ENCODE assay signal across 28 mouse cellular contexts in the genomic region with DNA sequence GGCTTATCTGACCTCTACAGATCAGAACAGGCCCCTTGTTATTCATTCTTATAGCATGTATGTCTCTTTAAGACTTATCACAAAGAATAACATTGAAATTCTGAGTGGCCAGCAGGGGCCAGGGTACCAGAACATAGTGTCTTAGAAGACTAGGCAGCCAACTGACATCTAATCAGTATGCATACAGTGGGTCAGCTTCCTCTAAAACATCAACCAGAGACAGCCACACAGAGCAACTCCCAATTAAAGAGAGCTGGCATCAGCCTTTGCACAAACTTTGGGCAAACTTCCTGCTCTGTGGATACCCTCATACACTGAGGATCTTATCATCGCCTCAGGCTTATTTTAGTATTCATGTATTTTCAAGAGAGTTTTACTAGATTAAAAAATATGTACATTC.
DNase-seq lines count a peak whose midpoint lies in the region; ATAC-seq and TF ChIP-seq lines count a peak whose summit lies in the region.
"Had no signal": no experiment of that assay in that cellular context is flagged by ENCODE, and none has a peak within 500 bp of the region (broad histone marks: within the 10 kb centered on the region; RNA-seq: fewer than 3 reads in every experiment).

No protein-coding gene starts in this region.

- no peak overlapping the region for H3K4me2 ChIP-seq in hindbrain, embryonic 14.5 days (replicated peaks)
- H3K4me2 ChIP-seq in hindbrain, embryonic 13.5 days = no peak overlapping the region
- H3K4me2 ChIP-seq: heart, embryonic 15.5 days; hindbrain, embryonic 15.5 days; intestine, embryonic 15.5 days; limb, embryonic 15.5 days; liver, embryonic 13.5 days had no signal

- no peaks in the 10 kb centered on the region for H3K9me3 ChIP-seq in hindbrain, embryonic 14.5 days (ENCODE audit: control insufficient read depth, low read length)
- H3K9me3 ChIP-seq in hindbrain, embryonic 13.5 days = no peaks in the 10 kb centered on the region
- H3K9me3 ChIP-seq: G1E; heart, embryonic 15.5 days; hindbrain, embryonic 15.5 days; intestine, embryonic 15.5 days; limb, embryonic 10.5 days; limb, embryonic 15.5 days; megakaryocyte, embryonic 14.5 days had no signal

- WGBS in hindbrain, embryonic 14.5 days = 100% methylated on average over 1 of the region's 1 CpGs
- 100% methylated on average over 1 of the region's 1 CpGs for WGBS in hindbrain, embryonic 13.5 days

- TF ChIP-seq CTCF in brain, embryonic 14.5 days (IDR thresholded peaks at IDR 0.05; ENCODE audit: borderline replicate concordance, extremely low read depth, insufficient read depth, insufficient read length) = no peak

- ATAC-seq in cerebellum, adult (ENCODE audit: insufficient number of reproducible peaks, low FRiP score, low TSS enrichment) = no peak
- peak; percentile 40; the same call in 1 of the 2 replicates for ATAC-seq in hindbrain, embryonic 14.5 days (ENCODE audit: low FRiP score)
- ATAC-seq in hindbrain, embryonic 13.5 days (ENCODE audit: low FRiP score) = no peak
- ATAC-seq: intestine, embryonic 15.5 days; lung, postnatal 0 days had no signal

- no peaks in the 10 kb centered on the region for H3K4me1 ChIP-seq in hindbrain, embryonic 14.5 days (replicated peaks; ENCODE audit: control insufficient read depth, insufficient read depth, low read length)
- no peaks in the 10 kb centered on the region for H3K4me1 ChIP-seq in hindbrain, embryonic 13.5 days (replicated peaks)
- H3K4me1 ChIP-seq: heart, embryonic 15.5 days; hindbrain, embryonic 15.5 days; intestine, embryonic 15.5 days; limb, embryonic 10.5 days; limb, embryonic 15.5 days; liver, embryonic 13.5 days; megakaryocyte, embryonic 14.5 days had no signal

- DNase-seq in cerebellum, adult 9-10 months = peak; percentile 11
- no peak for DNase-seq in hindbrain, embryonic 14.5 days (ENCODE audit: low spot score)
- peak; percentile 7 to 29 for DNase-seq in left cerebral cortex, postnatal 14 days (ENCODE audit: low spot score in 2 of 2)
- DNase-seq in left cerebral cortex, adult 8-10 months (ENCODE audit: low spot score in 2 of 2) = no peak
- DNase-seq in brain, embryonic 14.5 days (ENCODE audit: low read depth) = peak; percentile 13
- DNase-seq: adrenal gland, postnatal 10 days; gastrocnemius, postnatal 10 days; kidney, adult 2 months; kidney, postnatal 36 days; liver, embryonic 13.5 days; lung, adult 18-20 months; lung, postnatal 4 days; midbrain, embryonic 14.5 days; thymus, adult 18-20 months; thymus, postnatal 25 days had no signal

- H3K27me3 ChIP-seq in hindbrain, embryonic 14.5 days (ENCODE audit: control insufficient read depth, insufficient read depth, low read length) = no peaks in the 10 kb centered on the region
- no peaks in the 10 kb centered on the region for H3K27me3 ChIP-seq in hindbrain, embryonic 13.5 days
- H3K27me3 ChIP-seq: heart, embryonic 15.5 days; hindbrain, embryonic 15.5 days; intestine, embryonic 15.5 days; limb, embryonic 15.5 days; liver, embryonic 13.5 days; megakaryocyte, embryonic 14.5 days had no signal

- H3K4me3 ChIP-seq in hindbrain, embryonic 14.5 days (replicated peaks; ENCODE audit: low read length) = no peak overlapping the region
- no peak overlapping the region for H3K4me3 ChIP-seq in hindbrain, embryonic 13.5 days
- H3K4me3 ChIP-seq: erythroblast, embryonic 14.5 days; heart, embryonic 15.5 days; hindbrain, embryonic 15.5 days; intestine, embryonic 15.5 days; left cerebral cortex, adult 2 months; limb, embryonic 10.5 days; limb, embryonic 15.5 days; liver, embryonic 13.5 days; megakaryocyte, embryonic 14.5 days had no signal

- no peak overlapping the region for H3K27ac ChIP-seq in hindbrain, embryonic 14.5 days
- H3K27ac ChIP-seq in hindbrain, embryonic 13.5 days = no peak overlapping the region
- H3K27ac ChIP-seq: heart, embryonic 15.5 days; hindbrain, embryonic 15.5 days; intestine, embryonic 15.5 days; left cerebral cortex, adult 2 months; limb, embryonic 10.5 days; limb, embryonic 15.5 days; liver, embryonic 13.5 days; stomach, postnatal 0 days had no signal

- no peaks in the 10 kb centered on the region for H3K36me3 ChIP-seq in hindbrain, embryonic 14.5 days (replicated peaks; ENCODE audit: control insufficient read depth, insufficient read depth)
- no peaks in the 10 kb centered on the region for H3K36me3 ChIP-seq in hindbrain, embryonic 13.5 days
- H3K36me3 ChIP-seq: G1E; heart, embryonic 15.5 days; hindbrain, embryonic 15.5 days; intestine, embryonic 15.5 days; limb, embryonic 10.5 days; limb, embryonic 15.5 days; liver, embryonic 13.5 days had no signal

- TF ChIP-seq POLR2A in brain, embryonic 14.5 days (IDR thresholded peaks at IDR 0.05; ENCODE audit: borderline replicate concordance, extremely low read depth, insufficient read depth, insufficient read length, poor library complexity, severe bottlenecking) = no peak

- no peak overlapping the region for H3K9ac ChIP-seq in hindbrain, embryonic 14.5 days
- no peak overlapping the region for H3K9ac ChIP-seq in hindbrain, embryonic 13.5 days
- H3K9ac ChIP-seq: heart, embryonic 15.5 days; hindbrain, embryonic 15.5 days; intestine, embryonic 15.5 days; limb, embryonic 15.5 days; liver, embryonic 13.5 days had no signal

- intact Hi-C loops in left cerebral cortex, postnatal 14 days (cut with DNase I) = no loop called here

Comparison
In these comparisons a context has a peak if more than half of its experiments do, and no peak if none do; other contexts are left out.
1. DNase-seq: peak in cerebellum, adult 9-10 months (single experiment), left cerebral cortex, postnatal 14 days (2 of 2) and brain, embryonic 14.5 days (single experiment); none in hindbrain, embryonic 14.5 days (single experiment) and left cerebral cortex, adult 8-10 months (0 of 2).